Mouse (Mus musculus) hindbrain, embryonic 13.5 days (tissue): Measurements from ENCODE around the gene Spsb1. TPM values are rescaled to one million over a fixed set of nuclear protein-coding genes. Genes with fewer than 3 reads are reported as not detected.
A peak's percentile ranks its signal among the peaks of the same experiment; 100 is the strongest.

Experiments
- ATAC-seq: fragments of 200-750 bp; cut with Nextera tagmentation; 2 replicates; pipeline ENCODE4 v1.8.0; 2017; ENCODE audit warnings: moderate TSS enrichment; ENCODE audit not compliant: low FRiP score
- H3K27ac ChIP-seq: fragments of 300-500 bp; sonication (generic); 2 replicates; pipeline ENCODE4 v1.5.1; 2015; ENCODE audit warnings: inconsistent platforms, mild to moderate bottlenecking, moderate library complexity
- H3K27me3 ChIP-seq: fragments of 300-500 bp; sonication (generic); 2 replicates; pipeline ENCODE4 v1.6.1; 2015; ENCODE audit warnings: mild to moderate bottlenecking, inconsistent platforms
- H3K36me3 ChIP-seq: fragments of 300-500 bp; sonication (generic); 2 replicates; pipeline ENCODE4 v1.6.1; 2015; ENCODE audit warnings: mild to moderate bottlenecking, inconsistent platforms
- H3K4me1 ChIP-seq: fragments of 300-500 bp; sonication (generic); replicated peaks from 2 replicates; pipeline ENCODE4 v1.6.1; 2015; ENCODE audit warnings: inconsistent platforms
- H3K4me2 ChIP-seq: fragments of 300-500 bp; sonication (generic); 2 replicates; pipeline ENCODE4 v1.6.1; 2015; ENCODE audit warnings: inconsistent platforms, mild to moderate bottlenecking, moderate library complexity
- H3K4me3 ChIP-seq: fragments of 300-500 bp; sonication (generic); 2 replicates; pipeline ENCODE4 v1.5.1; 2015; ENCODE audit warnings: mild to moderate bottlenecking, inconsistent platforms
- H3K9ac ChIP-seq: fragments of 300-500 bp; sonication (generic); 2 replicates; pipeline ENCODE4 v1.6.1; 2015; ENCODE audit warnings: mild to moderate bottlenecking, inconsistent platforms
- H3K9me3 ChIP-seq: fragments of 300-500 bp; sonication (generic); 2 replicates; pipeline ENCODE4 v1.6.1; 2016; ENCODE audit warnings: inconsistent platforms
- WGBS: fragments of 180-500 bp; shearing (Covaris S2); methylation state at CpG from one replicate; pipeline ENCODE4 v1.1.7; 2015; 5-methylcytosine and 5-hydroxymethylcytosine counted together
- polyA plus RNA-seq: library from polyadenylated mRNA; unstranded; fragments of >200 nt; fragmentation: Nextera tagmentation; extraction: Ambion mirVana; gene quantifications from 2 replicates; pipeline ENCODE4 v1.2.1, GENCODE M21; 2015

Gene Spsb1
- polyA plus RNA-seq, 1 experiment from 2014 or later: 7.2 TPM

GRCm38 (mm10) chr4:149942831-149943741 is 11.8 kb downstream of the Spsb1 start:
- WGBS: 47% methylated on average over 10 of the region's 10 CpGs
- ATAC-seq: no peak; the same call in 1 of the 2 replicates
- no peak overlapping the region for H3K4me2 ChIP-seq
- no peak overlapping the region for H3K4me3 ChIP-seq
- H3K27me3 ChIP-seq: peaks cover 9% of the 10 kb centered on the region; the same call in 1 of the 2 replicates
- no peaks in the 10 kb centered on the region for H3K9me3 ChIP-seq
- H3K27ac ChIP-seq: no peak overlapping the region; the same call in 1 of the 2 replicates
- H3K4me1 ChIP-seq: peaks cover 52% of the 10 kb centered on the region
- H3K9ac ChIP-seq: peak overlapping the region; percentile 31; the same call in 1 of the 2 replicates
- no peaks in the 10 kb centered on the region for H3K36me3 ChIP-seq

GRCm38 (mm10) chr4:149941067-149941755 is 13.6 kb downstream of the Spsb1 start:
- no peak overlapping the region for H3K4me3 ChIP-seq
- no peak for ATAC-seq
- H3K36me3 ChIP-seq: no peaks in the 10 kb centered on the region
- 0 out of 2 replicates have a peak, but pooled peaks cover 5% of the 10 kb centered on the region for H3K27me3 ChIP-seq
- no peaks in the 10 kb centered on the region for H3K9me3 ChIP-seq
- H3K9ac ChIP-seq: no peak overlapping the region
- H3K4me1 ChIP-seq: peaks cover 46% of the 10 kb centered on the region
- 0 out of 2 replicates have a peak overlapping the region, but pooled peaks have one; percentile 5 for H3K27ac ChIP-seq
- H3K4me2 ChIP-seq: no peak overlapping the region
- 82% methylated on average over 18 of the region's 18 CpGs for WGBS

GRCm38 (mm10) chr4:149938701-149939100 is 16.1 kb downstream of the Spsb1 start:
- H3K36me3 ChIP-seq: no peaks in the 10 kb centered on the region
- WGBS: 79% methylated on average over 8 of the region's 8 CpGs
- 0 out of 2 replicates have a peak, but pooled peaks cover 5% of the 10 kb centered on the region for H3K27me3 ChIP-seq
- ATAC-seq: no peak
- no peaks in the 10 kb centered on the region for H3K9me3 ChIP-seq
- no peak overlapping the region for H3K27ac ChIP-seq
- no peak overlapping the region for H3K4me3 ChIP-seq
- no peak overlapping the region for H3K9ac ChIP-seq
- no peak overlapping the region for H3K4me2 ChIP-seq
- H3K4me1 ChIP-seq: peaks cover 21% of the 10 kb centered on the region

- no peaks in the 10 kb centered on the region for H3K36me3 ChIP-seq
- H3K4me1 ChIP-seq: peaks cover 5% of the 10 kb centered on the region
- H3K9ac ChIP-seq: no peak overlapping the region
- H3K4me3 ChIP-seq: no peak overlapping the region
- H3K27ac ChIP-seq: no peak overlapping the region
- H3K4me2 ChIP-seq: no peak overlapping the region
- 63% methylated on average over 5 of the region's 5 CpGs for WGBS
- no peaks in the 10 kb centered on the region for H3K9me3 ChIP-seq
- 0 out of 2 replicates have a peak, but pooled peaks cover 5% of the 10 kb centered on the region for H3K27me3 ChIP-seq
- ATAC-seq: no peak
Measured at GRCm38 (mm10) chr4:149936921-149937320, 17.9 kb downstream of the Spsb1 start.

- WGBS: 88% methylated on average over 6 of the region's 6 CpGs
- no peaks in the 10 kb centered on the region for H3K9me3 ChIP-seq
Measured at GRCm38 (mm10) chr4:149935470-149935869, 19.4 kb downstream of the Spsb1 start.

GRCm38 (mm10) chr4:149933519-149934245 is 21.2 kb downstream of the Spsb1 start:
- Histone ChIP-seq H3K9me3 (no peaks in the 10 kb centered on the region), H3K4me2 (no peak overlapping the region), H3K9ac (no peak overlapping the region), H3K27me3 (no peaks in the 10 kb centered on the region), H3K4me1 (peaks cover 3% of the 10 kb centered on the region), H3K4me3 (no peak overlapping the region), H3K36me3 (no peaks in the 10 kb centered on the region), H3K27ac (no peak overlapping the region)
- 92% methylated on average over 16 of the region's 16 CpGs for WGBS
- no peak for ATAC-seq

More at GRCm38 (mm10) chr4:149935470-149935869, 19.4 kb downstream of the Spsb1 start:
- peaks cover 3% of the 10 kb centered on the region for H3K4me1 ChIP-seq
- no peak overlapping the region for H3K27ac ChIP-seq
- H3K9ac ChIP-seq: no peak overlapping the region
- H3K27me3 ChIP-seq: no peaks in the 10 kb centered on the region
- no peak overlapping the region for H3K4me3 ChIP-seq
- no peak overlapping the region for H3K4me2 ChIP-seq
- H3K36me3 ChIP-seq: no peaks in the 10 kb centered on the region
- no peak for ATAC-seq

GRCm38 (mm10) chr4:149933025-149933424 is 21.8 kb downstream of the Spsb1 start:
- Histone ChIP-seq H3K9ac (no peak overlapping the region), H3K27me3 (no peaks in the 10 kb centered on the region), H3K36me3 (no peaks in the 10 kb centered on the region), H3K4me3 (no peak overlapping the region), H3K4me1 (peaks cover 2% of the 10 kb centered on the region), H3K9me3 (no peaks in the 10 kb centered on the region), H3K27ac (no peak overlapping the region), H3K4me2 (no peak overlapping the region)
- no peak for ATAC-seq
- WGBS: 92% methylated on average over 7 of the region's 7 CpGs

- no peak for ATAC-seq
- Histone ChIP-seq H3K4me2 (no peak overlapping the region), H3K9me3 (no peaks in the 10 kb centered on the region), H3K27me3 (no peaks in the 10 kb centered on the region), H3K4me3 (no peak overlapping the region), H3K9ac (no peak overlapping the region), H3K27ac (no peak overlapping the region), H3K4me1 (no peaks in the 10 kb centered on the region; the same call in 1 of the 2 replicates), H3K36me3 (no peaks in the 10 kb centered on the region)
- 89% methylated on average over 9 of the region's 9 CpGs for WGBS
Measured at GRCm38 (mm10) chr4:149932108-149932815, 22.6 kb downstream of the Spsb1 start.

- ATAC-seq: no peak
- 59% methylated on average over 3 of the region's 3 CpGs for WGBS
Measured at GRCm38 (mm10) chr4:149930755-149931154, 24.1 kb downstream of the Spsb1 start.

GRCm38 (mm10) chr4:149923014-149923413 is 31.8 kb downstream of the Spsb1 start:
- Histone ChIP-seq H3K36me3 (no peaks in the 10 kb centered on the region), H3K27me3 (no peaks in the 10 kb centered on the region), H3K9ac (no peak overlapping the region), H3K4me2 (no peak overlapping the region), H3K27ac (no peak overlapping the region), H3K4me3 (no peak overlapping the region), H3K4me1 (peaks cover 43% of the 10 kb centered on the region), H3K9me3 (no peaks in the 10 kb centered on the region)
- WGBS: 85% methylated on average over 4 of the region's 5 CpGs
- no peak for ATAC-seq

More at GRCm38 (mm10) chr4:149930755-149931154, 24.1 kb downstream of the Spsb1 start:
- H3K9ac ChIP-seq: no peak overlapping the region
- H3K27ac ChIP-seq: no peak overlapping the region
- no peaks in the 10 kb centered on the region for H3K27me3 ChIP-seq
- no peak overlapping the region for H3K4me2 ChIP-seq
- H3K4me3 ChIP-seq: no peak overlapping the region
- H3K36me3 ChIP-seq: no peaks in the 10 kb centered on the region
- H3K4me1 ChIP-seq: no peaks in the 10 kb centered on the region
- H3K9me3 ChIP-seq: no peaks in the 10 kb centered on the region

- 22% methylated on average over 14 of the region's 14 CpGs for WGBS
- no peaks in the 10 kb centered on the region for H3K27me3 ChIP-seq
- no peaks in the 10 kb centered on the region for H3K9me3 ChIP-seq
- 0 out of 2 replicates have a peak, but pooled peaks have one; percentile 43 for ATAC-seq
- H3K4me1 ChIP-seq: peaks cover 46% of the 10 kb centered on the region
- H3K36me3 ChIP-seq: no peaks in the 10 kb centered on the region
- H3K27ac ChIP-seq: peak overlapping the region; percentile 73
- H3K4me2 ChIP-seq: no peak overlapping the region
- no peak overlapping the region for H3K4me3 ChIP-seq
- H3K9ac ChIP-seq: 0 out of 2 replicates have a peak overlapping the region, but pooled peaks have one; percentile 13
Measured at GRCm38 (mm10) chr4:149922121-149922718, 32.6 kb downstream of the Spsb1 start.
